Mouse (Mus musculus): ENCODE measurements around the gene 1600014C10Rik. TPM values are rescaled to one million over a fixed set of nuclear protein-coding genes. Genes with fewer than 3 reads are reported as not detected.
A peak's percentile ranks its signal among the peaks of the same experiment; 100 is the strongest.

Gene 1600014C10Rik
- total RNA-seq (2014; fragmentation: Nextera tagmentation), result 8.6 and 9.2 TPM in 2 replicates
- total RNA-seq (2017), result 4.9 and 9.2 TPM in 2 replicates

DNA sequence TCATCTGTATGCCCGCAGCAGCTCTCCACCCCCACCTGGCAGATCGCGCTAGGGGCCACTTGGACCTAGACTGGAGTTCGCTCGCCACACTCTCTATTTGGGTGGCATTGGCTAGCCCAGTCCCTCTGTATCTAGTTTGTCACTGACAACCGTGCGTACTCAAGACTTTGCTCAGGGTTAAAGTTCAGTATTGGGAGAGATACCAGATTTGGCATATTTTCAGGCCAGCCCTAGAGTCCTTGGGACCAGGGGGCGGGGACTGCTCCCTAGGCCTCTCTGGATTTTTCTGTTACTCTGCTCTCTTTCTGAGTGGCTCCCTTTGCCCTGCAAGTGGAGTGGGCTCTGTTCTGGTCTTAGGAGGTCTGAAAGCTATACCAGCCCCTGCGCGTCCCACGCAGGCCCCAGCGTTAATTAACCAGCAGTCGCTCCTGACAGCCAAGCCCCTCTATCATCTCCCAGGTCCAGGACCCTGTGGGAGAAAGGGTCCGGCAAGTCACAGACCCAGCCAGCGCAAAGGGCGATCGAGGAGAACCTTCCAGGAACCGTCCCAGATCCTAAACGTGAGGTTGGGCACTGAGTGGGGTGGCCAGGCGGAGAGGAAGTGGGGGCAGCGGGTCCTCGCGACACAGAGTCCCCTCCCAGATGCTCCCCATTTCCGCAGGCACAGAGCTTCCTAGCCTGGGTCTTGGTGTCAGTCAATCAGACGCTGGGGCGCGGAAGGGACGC, at the start of gene 1600014C10Rik:
Gene 1600014C10Rik, plus strand, starts transcription at position 256 of the 726 bp plus-strand sequence.
- peak; percentile 69 for ATAC-seq (replicated peaks; ENCODE audit: low FRiP score, low TSS enrichment, poor library complexity, severe bottlenecking)

GRCm38 (mm10) chr7:38134471-38134870, 48.5 kb upstream of the 1600014C10Rik start:
- no peak for ATAC-seq (replicated peaks; ENCODE audit: low FRiP score, low TSS enrichment, poor library complexity, severe bottlenecking)

GRCm38 (mm10) chr7:38140324-38140723, 42.7 kb upstream of the 1600014C10Rik start:
- ATAC-seq (replicated peaks; ENCODE audit: low FRiP score, low TSS enrichment, poor library complexity, severe bottlenecking), result no peak

GRCm38 (mm10) chr7:38141747-38142545, 41.1 kb upstream of the 1600014C10Rik start:
- ATAC-seq (replicated peaks; ENCODE audit: low FRiP score, low TSS enrichment, poor library complexity, severe bottlenecking), result peak; percentile 79

DNA sequence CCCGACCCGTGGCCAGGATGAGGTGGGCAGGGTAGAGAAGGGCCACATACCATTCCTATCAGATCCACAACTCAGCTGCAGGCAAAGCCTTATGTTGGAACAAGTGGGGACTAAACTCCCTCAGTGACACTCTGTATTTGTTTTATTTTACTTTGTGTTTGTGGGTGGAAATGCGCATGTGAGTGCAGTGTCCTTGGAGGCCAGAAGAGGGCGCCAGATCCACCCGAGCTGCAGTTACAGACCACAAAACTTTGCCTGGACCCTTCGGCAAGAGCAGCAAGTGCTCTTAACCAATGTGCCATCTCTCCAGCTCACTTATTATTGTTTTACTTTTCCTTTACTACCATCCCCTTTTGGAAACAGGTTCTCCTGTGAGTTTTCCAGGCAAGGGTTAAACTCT, 35.5 kb upstream of the 1600014C10Rik start:
- ATAC-seq (replicated peaks; ENCODE audit: low FRiP score, low TSS enrichment, poor library complexity, severe bottlenecking), result no peak

DNA sequence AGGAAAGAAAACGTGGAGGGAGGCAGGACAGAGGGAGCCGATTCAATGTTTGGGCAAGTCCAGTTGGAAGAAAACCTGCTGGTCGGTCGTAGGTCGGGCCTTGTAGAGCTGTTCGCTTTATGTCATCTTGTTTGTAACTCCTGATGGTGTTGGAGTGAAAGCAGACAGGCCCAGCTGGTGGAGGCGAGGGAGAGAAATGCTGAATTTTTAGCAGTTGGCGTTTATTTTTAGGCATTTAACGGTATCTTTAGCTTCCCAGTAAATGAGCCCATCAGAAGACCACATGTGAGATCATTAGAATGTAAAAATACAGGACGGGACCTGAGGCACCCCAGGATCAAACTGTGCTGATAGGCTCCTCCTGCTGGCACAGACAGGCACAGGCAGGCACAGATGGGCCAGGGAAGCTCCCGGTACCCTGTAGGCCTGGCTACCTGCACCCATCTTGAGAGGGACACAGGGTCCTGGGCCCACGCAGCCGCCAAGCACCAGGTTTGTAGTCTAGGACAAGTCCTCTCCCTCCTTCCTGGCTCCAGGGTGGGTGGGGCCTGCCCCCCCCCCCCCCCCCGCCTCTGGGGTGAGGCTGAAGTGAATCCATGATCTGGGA, 31.2 kb upstream of the 1600014C10Rik start:
- ATAC-seq (replicated peaks; ENCODE audit: low FRiP score, low TSS enrichment, poor library complexity, severe bottlenecking), result no peak

- ATAC-seq (replicated peaks; ENCODE audit: low FRiP score, low TSS enrichment, poor library complexity, severe bottlenecking), result no peak
These were observed 30.4 kb upstream of the 1600014C10Rik start for GRCm38 (mm10) chr7:38152571-38152970.

- no peak for ATAC-seq (replicated peaks; ENCODE audit: low FRiP score, low TSS enrichment, poor library complexity, severe bottlenecking)
These were observed 27.2 kb upstream of the 1600014C10Rik start for GRCm38 (mm10) chr7:38155829-38156228.

GRCm38 (mm10) chr7:38158764-38159458, 24.1 kb upstream of the 1600014C10Rik start:
- no peak for ATAC-seq (replicated peaks; ENCODE audit: low FRiP score, low TSS enrichment, poor library complexity, severe bottlenecking)

DNA sequence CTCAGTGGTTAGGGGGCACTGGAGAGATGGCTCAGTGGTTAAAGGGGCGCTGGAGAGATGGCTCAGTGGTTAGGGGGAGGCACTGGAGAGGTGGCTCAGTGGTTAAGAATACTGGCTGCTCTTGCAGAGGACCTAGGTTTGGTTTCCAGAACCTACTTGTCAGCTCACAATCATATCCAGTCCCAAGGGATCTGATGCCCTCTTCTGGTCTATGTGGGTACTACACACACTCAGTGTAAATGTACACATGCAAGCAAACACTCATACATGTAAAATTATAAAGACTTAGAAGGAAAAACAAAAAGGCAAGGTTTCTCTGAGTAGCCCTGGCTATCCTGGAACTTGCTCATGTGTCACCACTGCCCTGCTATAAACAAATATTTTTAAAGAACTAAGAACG, 21.6 kb upstream of the 1600014C10Rik start:
- ATAC-seq (replicated peaks; ENCODE audit: low FRiP score, low TSS enrichment, poor library complexity, severe bottlenecking), result no peak

DNA sequence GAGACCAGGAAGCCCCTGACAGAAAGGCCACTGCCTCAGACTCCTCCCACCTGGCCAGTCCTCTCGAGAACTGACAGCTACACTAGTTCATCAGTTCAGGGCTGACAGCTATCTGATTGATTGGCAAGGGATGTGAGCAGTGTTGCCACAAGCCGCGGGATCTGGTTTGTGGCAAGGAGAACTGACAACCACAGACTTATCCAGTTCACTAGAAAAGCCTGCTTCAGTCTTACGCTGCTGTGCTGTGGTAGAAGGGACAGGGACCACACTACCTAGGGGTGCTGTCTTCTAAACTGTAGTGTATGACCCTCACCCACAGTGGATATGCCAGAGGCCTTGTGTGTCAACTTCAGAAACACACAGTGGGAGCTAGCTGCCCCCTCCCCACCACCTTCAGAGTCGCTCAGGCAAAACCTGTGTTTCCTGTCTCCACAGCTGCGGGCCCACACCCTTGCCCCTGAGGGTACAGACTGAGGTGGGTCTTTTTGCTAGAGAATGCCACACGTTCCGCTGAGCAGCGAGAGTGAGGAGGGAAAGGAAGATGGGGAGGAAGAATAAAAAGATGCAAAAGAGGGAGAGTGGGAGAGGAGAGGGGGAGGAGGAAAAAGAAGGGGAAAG, 19.5 kb upstream of the 1600014C10Rik start:
- ATAC-seq (replicated peaks; ENCODE audit: low FRiP score, low TSS enrichment, poor library complexity, severe bottlenecking), result no peak

- peak; percentile 78 for ATAC-seq (replicated peaks; ENCODE audit: low FRiP score, low TSS enrichment, poor library complexity, severe bottlenecking)
These were observed 15.9 kb upstream of the 1600014C10Rik start for GRCm38 (mm10) chr7:38166930-38167645.

DNA sequence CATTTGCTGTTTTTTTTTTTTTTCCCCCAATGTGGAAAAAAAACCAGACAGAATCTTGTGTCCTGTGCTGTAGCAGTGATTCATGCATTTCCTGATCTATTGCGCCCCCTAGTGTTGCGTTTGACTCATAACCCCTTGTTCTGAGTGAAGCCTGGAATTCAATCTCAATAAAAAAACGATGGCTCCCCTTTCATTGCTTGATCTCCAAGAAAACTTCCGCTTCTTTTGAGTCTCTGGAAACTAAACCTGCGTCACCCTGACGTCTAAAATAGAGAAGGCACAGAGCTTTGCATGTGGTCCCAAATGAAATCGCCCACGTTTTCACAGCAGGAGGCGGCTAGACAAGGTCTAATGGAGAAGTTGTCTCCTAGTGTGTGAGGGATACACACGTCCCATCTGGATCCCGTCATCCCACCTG, 15.3 kb upstream of the 1600014C10Rik start:
- ATAC-seq (replicated peaks; ENCODE audit: low FRiP score, low TSS enrichment, poor library complexity, severe bottlenecking), result no peak

GRCm38 (mm10) chr7:38173871-38174270, 9.1 kb upstream of the 1600014C10Rik start:
- ATAC-seq (replicated peaks; ENCODE audit: low FRiP score, low TSS enrichment, poor library complexity, severe bottlenecking), result no peak

DNA sequence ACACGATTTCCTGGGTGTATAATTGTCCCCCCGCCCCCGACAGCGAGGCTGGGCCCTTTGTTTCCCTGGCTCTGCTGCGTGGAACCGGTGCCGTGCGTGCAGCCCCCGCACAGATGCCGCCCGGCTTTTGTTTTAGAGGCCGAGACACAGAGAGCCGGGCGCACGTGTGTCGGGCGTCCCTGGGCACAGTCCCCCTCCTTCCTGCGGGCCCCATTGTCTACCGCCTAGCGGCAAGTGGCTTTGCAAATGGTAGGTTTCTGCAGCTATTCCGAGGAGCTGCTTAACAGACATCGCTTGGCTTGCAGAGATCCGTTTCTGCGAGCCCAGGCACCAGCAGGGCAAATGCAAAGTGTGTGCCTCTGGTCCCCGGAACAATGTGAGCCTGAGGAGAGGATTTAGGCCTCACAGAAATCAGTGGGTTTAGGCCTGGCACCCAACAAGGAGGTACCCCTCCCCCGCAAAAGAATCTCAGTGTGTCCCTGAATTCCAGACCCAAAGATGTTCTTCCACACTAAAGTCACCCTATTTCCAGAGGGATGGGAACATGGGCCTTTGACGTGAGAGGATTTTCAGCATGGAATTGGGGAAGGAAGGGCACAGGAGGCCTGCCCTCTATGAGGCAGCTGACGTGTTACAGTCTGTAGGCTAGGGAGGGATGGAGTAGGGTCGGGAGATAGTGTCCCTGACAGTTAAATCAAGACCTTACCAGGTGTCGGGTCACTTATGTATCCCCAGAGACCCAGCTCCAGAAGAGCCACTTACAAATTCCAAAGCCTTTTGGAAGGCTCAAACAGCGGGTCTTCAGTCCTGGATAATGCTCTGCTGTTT, 8.5 kb upstream of the 1600014C10Rik start:
- ATAC-seq (replicated peaks; ENCODE audit: low FRiP score, low TSS enrichment, poor library complexity, severe bottlenecking), result 0 out of 2 replicates have a peak, but pooled peaks have one; percentile 47

DNA sequence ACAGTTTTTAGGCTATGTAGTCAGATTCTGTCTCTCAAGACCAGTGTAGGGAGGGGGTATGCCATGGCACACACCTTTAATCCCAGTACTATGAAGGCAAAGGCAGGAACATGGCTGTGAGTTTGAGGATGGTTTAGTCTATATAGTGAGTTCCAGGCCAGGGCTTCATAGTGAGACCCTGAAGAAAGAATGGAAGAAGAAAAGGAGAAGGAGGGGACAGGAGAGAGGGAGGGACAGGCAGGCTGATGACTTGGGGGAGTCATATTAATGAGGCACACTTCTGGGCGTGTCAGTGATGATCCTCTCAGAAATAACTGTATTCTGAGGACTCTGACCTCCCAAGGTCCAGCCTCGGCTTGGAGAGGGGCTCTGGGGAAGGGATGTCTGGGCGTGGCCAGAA, 7.0 kb upstream of the 1600014C10Rik start:
- no peak for ATAC-seq (replicated peaks; ENCODE audit: low FRiP score, low TSS enrichment, poor library complexity, severe bottlenecking)

DNA sequence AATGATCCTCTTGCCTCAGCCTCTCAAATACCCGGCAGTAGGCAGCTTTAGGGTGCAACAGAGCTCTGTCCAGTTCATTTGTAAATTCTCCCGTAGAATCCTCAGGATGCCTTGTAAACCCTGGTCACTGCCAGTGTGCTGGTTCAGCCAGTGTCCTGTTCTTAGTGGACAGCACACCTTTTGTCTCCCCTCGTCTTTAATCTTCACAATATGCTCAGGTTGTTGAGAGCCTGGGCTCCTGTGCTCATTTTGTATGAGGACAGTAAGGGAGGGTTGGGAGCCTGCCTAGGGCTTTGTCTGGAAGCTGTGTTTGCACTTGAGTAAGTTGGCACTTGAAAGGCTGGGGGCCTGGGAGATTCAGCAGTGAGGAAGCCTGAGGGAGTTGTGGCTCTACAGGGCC, 3.1 kb upstream of the 1600014C10Rik start:
- ATAC-seq (replicated peaks; ENCODE audit: low FRiP score, low TSS enrichment, poor library complexity, severe bottlenecking), result no peak

DNA sequence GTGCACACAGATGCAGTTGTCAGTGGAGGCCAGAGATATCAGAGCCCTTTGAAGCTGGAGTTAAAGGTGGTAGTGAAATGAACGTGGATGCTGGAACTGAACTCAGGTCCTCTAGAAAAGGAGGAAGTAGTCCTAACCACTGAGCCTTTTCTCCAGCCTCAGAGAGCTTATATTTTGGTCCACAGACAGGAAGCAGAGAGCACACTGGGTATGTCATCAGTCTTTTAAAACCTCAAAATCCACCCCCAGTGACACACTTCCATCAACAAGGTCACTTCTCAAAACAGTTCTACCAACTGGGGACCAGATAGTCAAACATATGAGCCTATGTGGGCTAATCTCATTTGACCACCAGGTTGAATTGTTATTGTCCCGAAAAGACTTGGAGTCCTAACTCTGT, 1.7 kb upstream of the 1600014C10Rik start:
- ATAC-seq (replicated peaks; ENCODE audit: low FRiP score, low TSS enrichment, poor library complexity, severe bottlenecking), result no peak

All from megakaryocyte-erythroid progenitor cell, adult 5-6 weeks (primary cell).